Comparison of ENCODE assay signal across 8 mouse cellular contexts in genomic region chr19:55876501-55876900, GRCm38 (mm10).
DNase-seq lines count a peak whose midpoint lies in the region; ATAC-seq lines count a peak whose summit lies in the region.

No protein-coding gene starts in this region.

- no peak overlapping the region for H3K4me2 ChIP-seq in embryonic facial prominence, embryonic 14.5 days (ENCODE audit: low read depth, low read length)
- no peak overlapping the region for H3K4me2 ChIP-seq in midbrain, embryonic 15.5 days
- no peak overlapping the region for H3K4me2 ChIP-seq in forebrain, embryonic 13.5 days
- H3K4me2 ChIP-seq in midbrain, embryonic 13.5 days (replicated peaks), result no peak overlapping the region

- H3K36me3 ChIP-seq in embryonic facial prominence, embryonic 14.5 days (ENCODE audit: control insufficient read depth, insufficient read depth, low read length), result no peaks in the 10 kb centered on the region
- no peaks in the 10 kb centered on the region for H3K36me3 ChIP-seq in midbrain, embryonic 15.5 days (replicated peaks)
- no peaks in the 10 kb centered on the region for H3K36me3 ChIP-seq in forebrain, embryonic 13.5 days (ENCODE audit: poor library complexity, severe bottlenecking)
- no peaks in the 10 kb centered on the region for H3K36me3 ChIP-seq in midbrain, embryonic 13.5 days

- ATAC-seq in embryonic facial prominence, embryonic 14.5 days (ENCODE audit: low read depth), result no peak
- ATAC-seq in midbrain, embryonic 15.5 days (replicated peaks), result no peak
- no peak for ATAC-seq in forebrain, embryonic 13.5 days
- no peak for ATAC-seq in midbrain, embryonic 13.5 days

- peaks cover 65% of the 10 kb centered on the region for H3K4me1 ChIP-seq in embryonic facial prominence, embryonic 14.5 days (ENCODE audit: control insufficient read depth, insufficient read depth, low read length)
- peaks cover 29% of the 10 kb centered on the region for H3K4me1 ChIP-seq in midbrain, embryonic 15.5 days
- peaks cover 29% of the 10 kb centered on the region for H3K4me1 ChIP-seq in forebrain, embryonic 13.5 days
- H3K4me1 ChIP-seq in midbrain, embryonic 13.5 days (replicated peaks), result peaks cover 60% of the 10 kb centered on the region

- WGBS in embryonic facial prominence, embryonic 14.5 days, result 39% methylated on average over 3 of the region's 3 CpGs
- WGBS in midbrain, embryonic 15.5 days, result 80% methylated on average over 3 of the region's 3 CpGs
- WGBS in forebrain, embryonic 13.5 days, result 62% methylated on average over 3 of the region's 3 CpGs
- 66% methylated on average over 3 of the region's 3 CpGs for WGBS in midbrain, embryonic 13.5 days

- intact Hi-C loops in heart, postnatal 36 days (cut with DNase I), result loop anchor here (2.0 to 10.0 kb wide), 4 partner anchors 134 to 542 kb away; no protein-coding TSS in a partner anchor

- peak overlapping the region; percentile 19; the same call in 1 of the 2 replicates for H3K27ac ChIP-seq in embryonic facial prominence, embryonic 14.5 days (replicated peaks; ENCODE audit: low read depth, low read length)
- no peak overlapping the region for H3K27ac ChIP-seq in midbrain, embryonic 15.5 days
- H3K27ac ChIP-seq in forebrain, embryonic 13.5 days, result no peak overlapping the region
- no peak overlapping the region for H3K27ac ChIP-seq in midbrain, embryonic 13.5 days

- no peaks in the 10 kb centered on the region for H3K27me3 ChIP-seq in embryonic facial prominence, embryonic 14.5 days (replicated peaks; ENCODE audit: control insufficient read depth, insufficient read depth, low read length)
- H3K27me3 ChIP-seq in midbrain, embryonic 15.5 days (replicated peaks), result no peaks in the 10 kb centered on the region
- no peaks in the 10 kb centered on the region for H3K27me3 ChIP-seq in forebrain, embryonic 13.5 days
- H3K27me3 ChIP-seq in midbrain, embryonic 13.5 days, result no peaks in the 10 kb centered on the region

- no peaks in the 10 kb centered on the region for H3K9me3 ChIP-seq in embryonic facial prominence, embryonic 14.5 days (ENCODE audit: control insufficient read depth, low read length)
- no peaks in the 10 kb centered on the region for H3K9me3 ChIP-seq in midbrain, embryonic 15.5 days
- H3K9me3 ChIP-seq in forebrain, embryonic 13.5 days (replicated peaks), result no peaks in the 10 kb centered on the region
- no peaks in the 10 kb centered on the region for H3K9me3 ChIP-seq in midbrain, embryonic 13.5 days

- no peak overlapping the region for H3K9ac ChIP-seq in embryonic facial prominence, embryonic 14.5 days (ENCODE audit: low read depth, low read length)
- H3K9ac ChIP-seq in midbrain, embryonic 15.5 days, result no peak overlapping the region
- H3K9ac ChIP-seq in forebrain, embryonic 13.5 days, result no peak overlapping the region
- H3K9ac ChIP-seq in midbrain, embryonic 13.5 days (replicated peaks), result no peak overlapping the region

- H3K4me3 ChIP-seq in embryonic facial prominence, embryonic 14.5 days (ENCODE audit: low read depth, low read length), result no peak overlapping the region
- H3K4me3 ChIP-seq in midbrain, embryonic 15.5 days, result no peak overlapping the region
- H3K4me3 ChIP-seq in forebrain, embryonic 13.5 days, result no peak overlapping the region
- H3K4me3 ChIP-seq in midbrain, embryonic 13.5 days (replicated peaks), result no peak overlapping the region

- peak; percentile 18 to 64 for DNase-seq in layer of hippocampus, adult 18-20 months (ENCODE audit: low spot score in 2 of 2)
- DNase-seq in layer of hippocampus, postnatal 10 days (ENCODE audit: low spot score in 2 of 2), result no peak
- peak; percentile 79 for DNase-seq in embryonic facial prominence, embryonic 14.5 days (ENCODE audit: low spot score)
- peak; percentile 38 to 58 for DNase-seq in heart, postnatal 36 days
- peak; percentile 82 for DNase-seq in lung, postnatal 36 days

Comparison
In these comparisons a context has a peak if more than half of its experiments do, and no peak if none do; other contexts are left out.
1. DNase-seq: peak in layer of hippocampus, adult 18-20 months (2 of 2), embryonic facial prominence, embryonic 14.5 days (single experiment), heart, postnatal 36 days (2 of 2) and lung, postnatal 36 days (single experiment); none in layer of hippocampus, postnatal 10 days (0 of 2).